Mouse (Mus musculus): ENCODE results near the gene Lrp6.

Gene Lrp6

DNA sequence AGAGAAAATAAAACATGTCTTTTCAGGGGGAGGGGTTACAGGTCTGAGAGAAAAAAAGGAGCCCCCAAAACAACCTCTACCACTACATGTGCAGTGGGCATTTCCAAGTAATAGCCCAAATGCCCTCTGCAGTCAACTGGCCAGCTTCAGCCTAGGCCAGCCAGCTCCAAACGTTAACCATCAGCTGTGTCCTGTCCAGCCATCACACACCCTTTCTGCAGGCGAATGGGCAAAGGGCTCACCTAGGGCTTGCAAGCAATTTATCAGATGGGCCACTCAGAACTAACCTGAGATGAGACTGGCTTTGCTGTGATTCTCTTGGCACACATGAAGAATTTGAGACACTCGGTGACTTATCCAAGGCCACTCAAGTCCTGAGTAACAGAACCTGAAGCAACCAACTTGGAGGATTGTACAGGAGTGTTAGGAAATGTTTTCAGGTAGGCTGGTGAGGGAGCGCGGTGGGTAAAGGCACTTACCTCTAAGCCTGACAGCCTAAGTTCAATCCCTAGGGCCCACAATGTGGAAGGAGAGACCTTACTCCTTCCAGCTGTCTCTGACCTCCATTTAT lies 1.3 kb upstream of the Lrp6 start:
- no peak for DNase-seq (ENCODE audit: low read depth)

DNA sequence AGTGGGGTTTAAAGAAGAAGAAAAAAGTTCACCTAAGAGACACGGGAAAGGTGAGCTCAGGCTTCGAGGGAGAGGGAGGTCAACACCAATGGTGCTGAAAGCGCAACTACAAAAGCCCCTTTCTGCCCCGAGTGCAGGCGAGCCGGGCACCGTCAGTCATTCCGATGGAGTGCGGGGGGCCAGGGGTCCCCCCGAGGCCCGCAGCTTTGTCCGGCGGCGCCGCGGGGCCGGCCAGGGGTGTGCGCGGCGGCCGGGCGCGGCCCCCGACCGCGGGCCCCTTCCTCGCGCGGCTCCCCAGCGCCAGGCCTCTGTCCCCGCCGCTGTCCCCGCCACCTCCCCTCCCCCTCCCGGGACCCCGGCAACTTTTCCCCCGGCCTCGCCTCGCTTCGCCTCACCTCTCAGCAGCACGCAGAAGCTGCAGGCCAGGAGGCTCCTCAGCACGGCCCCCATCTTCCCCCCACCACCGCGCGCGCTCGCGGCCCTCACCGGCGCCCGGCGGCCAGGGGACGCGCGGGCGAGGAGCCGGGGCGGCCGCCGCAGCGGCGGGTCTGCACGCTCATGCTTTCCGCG lies 432 bp downstream of the Lrp6 start:
- no peak for DNase-seq (ENCODE audit: low read depth)

DNA sequence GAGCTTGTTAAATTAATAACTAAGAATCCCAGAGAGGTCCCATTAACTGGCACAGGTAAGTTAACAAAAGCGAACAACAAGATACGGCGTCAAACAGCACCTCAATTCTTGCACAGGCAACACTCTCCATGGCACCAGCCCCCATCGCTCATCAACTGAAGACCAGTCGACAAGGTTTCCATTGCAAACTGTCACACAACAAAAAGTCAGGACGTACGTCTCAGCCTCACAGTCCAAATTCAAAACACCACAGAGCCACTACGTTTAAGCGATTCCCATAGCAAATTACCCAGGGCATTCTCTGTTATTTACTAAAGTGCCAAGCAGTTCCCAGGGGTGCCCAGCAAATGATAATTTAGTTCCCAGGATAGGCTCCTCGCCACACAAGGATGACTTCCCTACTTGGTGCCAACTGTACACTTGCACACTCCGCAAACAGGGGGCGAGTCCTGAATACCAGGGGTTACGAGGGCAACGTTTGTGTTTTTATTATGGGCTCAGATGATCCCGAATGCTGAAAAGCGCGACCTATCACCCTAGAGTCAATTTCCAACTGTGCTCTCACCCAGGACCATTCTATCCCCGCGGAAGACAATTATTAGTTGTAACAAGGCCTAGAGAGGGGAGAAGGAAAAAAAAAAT lies 1.0 kb downstream of the Lrp6 start:
- DNase-seq (ENCODE audit: low read depth) = peak; percentile 50

DNA sequence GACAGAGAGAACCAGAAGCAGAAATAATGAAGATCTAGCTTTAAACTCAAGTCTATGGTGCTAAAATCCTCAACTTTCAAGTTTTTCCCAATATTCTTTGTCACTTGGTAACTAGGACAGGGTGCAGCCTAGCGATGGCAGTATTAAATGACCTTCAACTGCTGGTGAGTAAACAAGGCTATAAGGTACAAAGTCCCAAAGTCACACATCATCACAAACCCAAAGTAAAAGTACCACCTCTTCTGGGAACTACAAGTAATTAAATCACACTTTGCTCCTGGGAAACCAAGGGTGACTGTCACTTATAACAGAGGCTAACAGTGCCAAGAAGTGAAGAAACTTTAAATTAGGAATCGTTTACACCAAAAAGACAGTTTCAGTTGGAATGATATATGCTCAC lies 2.2 kb downstream of the Lrp6 start:
- DNase-seq (ENCODE audit: low read depth) = no peak

DNA sequence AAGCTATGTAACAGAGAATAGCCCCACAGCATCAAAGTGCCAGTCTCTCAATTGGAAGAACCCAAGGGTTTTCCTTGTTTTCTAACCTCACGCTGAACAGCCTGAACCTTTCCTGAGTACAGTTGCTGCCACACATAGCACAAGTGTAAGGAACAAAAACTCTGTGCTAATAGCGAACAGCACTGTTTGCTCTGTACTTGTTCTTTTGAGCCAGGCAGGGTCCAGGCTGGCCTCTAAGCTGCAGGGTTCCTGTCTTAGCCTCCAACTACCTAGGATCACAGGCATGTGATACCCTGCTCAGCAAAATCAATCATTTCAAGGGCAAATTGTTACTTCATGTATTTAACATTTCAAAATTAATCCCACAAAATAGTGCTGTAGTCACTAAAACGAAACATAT lies 7.1 kb downstream of the Lrp6 start:
- DNase-seq (ENCODE audit: low read depth) = no peak

DNA sequence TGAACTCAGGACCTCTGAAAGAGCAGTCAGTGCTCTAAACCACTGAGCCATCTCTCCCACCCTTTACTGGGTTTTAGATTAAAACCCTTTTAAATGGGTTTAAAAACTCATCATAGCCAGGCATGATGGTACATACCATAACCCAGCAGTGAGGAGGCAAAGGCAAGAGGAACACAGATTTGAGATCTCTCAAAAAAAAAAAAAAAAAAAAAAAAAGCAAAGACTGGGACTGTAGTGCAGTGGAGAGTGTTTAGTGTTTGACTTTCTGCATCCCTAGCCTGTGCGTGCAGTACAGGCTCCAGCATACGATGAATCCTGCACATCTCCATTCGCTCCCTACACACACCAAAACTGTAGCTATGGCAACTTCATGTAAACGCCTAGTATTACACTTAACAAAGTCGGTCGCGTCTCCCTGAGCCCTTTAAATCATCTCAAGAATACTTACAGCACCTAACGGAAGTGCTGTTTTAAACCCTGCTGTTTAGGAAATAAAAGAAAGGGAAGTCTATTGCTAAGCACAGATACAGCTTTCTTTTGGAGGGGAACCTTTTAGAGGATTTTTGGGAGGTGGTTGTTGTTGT lies 8.1 kb downstream of the Lrp6 start:
- DNase-seq (ENCODE audit: low read depth) = peak; percentile 61

DNA sequence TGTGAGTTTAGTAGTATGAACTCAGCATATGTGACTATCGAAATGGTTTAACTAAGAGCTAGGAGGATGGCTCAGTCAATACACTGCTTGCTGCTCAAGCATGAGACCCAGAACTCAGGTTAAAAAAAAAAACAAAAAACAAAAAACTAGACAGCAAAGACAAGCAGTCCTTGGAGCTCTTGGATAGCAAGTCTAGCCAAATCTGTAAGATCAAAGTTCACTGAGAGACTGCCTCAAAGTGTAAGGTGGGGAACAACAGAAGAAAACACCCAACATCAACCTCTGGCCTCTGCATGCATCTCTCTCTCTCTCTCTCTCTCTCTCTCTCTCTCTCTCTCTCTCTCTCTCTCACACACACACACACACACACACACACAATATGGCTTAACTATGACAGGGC lies 9.7 kb downstream of the Lrp6 start:
- DNase-seq (ENCODE audit: low read depth) = no peak

DNA sequence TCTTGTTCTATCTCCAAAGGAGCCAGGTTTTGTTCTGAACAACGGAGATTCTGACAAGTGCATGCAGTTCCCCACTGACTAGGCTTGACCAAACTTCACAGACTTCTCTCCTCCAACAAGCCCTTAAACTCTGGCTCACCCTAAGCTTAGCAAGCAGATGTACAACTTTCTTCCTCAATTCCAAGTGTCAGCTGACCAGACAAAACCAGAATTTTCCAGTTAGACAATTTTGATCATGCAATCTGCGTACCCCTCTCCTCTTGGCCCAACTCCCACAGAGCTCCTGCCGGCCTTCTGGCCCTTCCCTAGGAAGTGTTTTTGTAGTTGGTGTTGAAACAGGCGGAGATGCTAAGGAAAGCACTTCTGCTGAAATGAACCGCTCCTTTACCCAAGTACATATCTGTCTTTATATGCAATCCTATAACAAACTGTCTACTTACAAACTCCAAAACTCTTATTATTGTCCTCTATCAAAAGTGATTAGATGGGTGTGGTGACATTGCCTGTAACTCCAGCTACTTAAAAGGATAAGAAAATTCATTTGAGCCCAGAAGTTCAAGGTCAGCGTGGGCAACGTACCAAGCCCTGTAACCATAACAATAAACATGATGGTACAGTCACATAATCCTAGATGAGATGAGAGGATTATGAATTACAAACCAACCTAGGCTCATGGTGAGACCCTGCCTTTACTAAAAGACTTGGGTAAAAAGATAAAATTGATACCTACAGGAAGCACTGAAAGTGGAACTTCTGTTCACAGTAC lies 10.4 kb downstream of the Lrp6 start:
- DNase-seq (ENCODE audit: low read depth) = no peak

DNA sequence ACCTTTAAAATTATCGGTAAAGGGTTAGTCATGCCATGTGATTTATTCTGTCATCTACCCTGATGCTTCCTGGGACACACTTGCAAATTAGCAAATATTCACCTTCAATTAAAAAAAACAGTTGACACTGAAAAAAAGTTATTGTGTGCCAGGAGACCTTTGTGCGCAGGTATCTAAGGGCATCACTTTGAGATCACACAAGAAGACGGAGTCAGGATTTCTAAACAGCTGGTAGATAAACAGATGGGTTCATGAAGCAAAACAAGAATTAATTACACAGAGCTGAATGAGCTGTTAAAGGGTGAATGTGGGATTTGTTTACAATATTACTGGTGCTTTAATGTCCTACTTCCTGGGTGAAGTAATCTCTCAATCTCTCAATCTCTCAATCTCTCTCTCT lies 11.6 kb downstream of the Lrp6 start:
- no peak for DNase-seq (ENCODE audit: low read depth)

DNA sequence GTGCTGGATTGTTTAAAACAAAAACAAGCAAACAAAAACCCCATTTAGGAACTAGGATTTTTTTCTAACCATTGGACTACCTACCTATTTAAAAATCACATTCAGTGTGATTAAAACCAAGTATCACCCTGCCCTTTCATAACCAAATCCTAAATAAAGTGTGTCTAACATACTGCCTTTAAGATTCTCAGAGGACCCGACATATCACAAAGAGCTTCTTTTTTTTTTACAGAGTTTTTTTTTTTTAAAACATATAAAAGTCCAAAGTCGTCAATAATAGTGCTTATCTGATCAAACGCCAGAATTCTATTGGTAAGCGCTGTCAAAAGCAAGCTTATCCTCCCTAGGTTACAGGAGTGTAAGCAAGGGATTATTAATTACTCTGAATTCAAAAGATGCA lies 12.5 kb downstream of the Lrp6 start:
- no peak for DNase-seq (ENCODE audit: low read depth)

DNA sequence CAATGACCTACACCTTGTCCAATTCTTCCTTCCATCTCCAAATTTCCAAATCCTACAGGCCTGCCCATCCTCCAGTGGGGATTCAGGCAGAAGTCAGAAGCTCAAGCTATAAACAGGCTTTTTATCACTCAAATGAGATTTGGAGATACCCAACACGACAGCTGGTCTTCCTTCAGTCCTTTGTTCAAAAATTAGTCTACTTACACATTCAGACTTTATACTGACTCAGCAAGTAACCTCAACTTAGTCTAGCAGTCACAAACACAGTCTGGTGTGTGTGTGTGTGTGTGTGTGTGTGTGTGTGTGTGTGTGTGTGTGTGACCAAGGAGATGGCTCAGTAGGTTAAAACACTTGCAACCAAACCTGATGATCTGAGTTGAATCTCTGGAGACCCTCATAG lies 15.8 kb downstream of the Lrp6 start:
- no peak for DNase-seq (ENCODE audit: low read depth)

DNA sequence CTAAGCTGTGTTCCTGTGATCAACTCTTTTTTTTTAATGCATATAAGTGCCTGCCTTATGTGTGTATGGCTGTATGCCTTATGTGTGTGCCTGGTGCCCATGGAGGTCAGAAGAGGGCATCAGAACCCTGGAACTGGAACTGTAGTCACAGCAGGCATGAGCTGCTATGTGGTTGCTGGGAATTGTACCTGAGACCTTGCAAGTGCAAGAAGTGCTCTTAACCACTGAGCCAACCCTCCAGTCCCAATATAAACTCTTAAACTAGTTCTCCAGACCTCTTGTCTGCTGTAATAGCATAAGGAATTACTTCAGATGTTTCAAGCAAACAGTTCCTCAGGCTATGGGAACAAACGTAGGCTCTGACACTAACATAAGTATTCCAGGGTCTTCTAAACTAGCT lies 16.4 kb downstream of the Lrp6 start:
- DNase-seq (ENCODE audit: low read depth) = no peak

DNA sequence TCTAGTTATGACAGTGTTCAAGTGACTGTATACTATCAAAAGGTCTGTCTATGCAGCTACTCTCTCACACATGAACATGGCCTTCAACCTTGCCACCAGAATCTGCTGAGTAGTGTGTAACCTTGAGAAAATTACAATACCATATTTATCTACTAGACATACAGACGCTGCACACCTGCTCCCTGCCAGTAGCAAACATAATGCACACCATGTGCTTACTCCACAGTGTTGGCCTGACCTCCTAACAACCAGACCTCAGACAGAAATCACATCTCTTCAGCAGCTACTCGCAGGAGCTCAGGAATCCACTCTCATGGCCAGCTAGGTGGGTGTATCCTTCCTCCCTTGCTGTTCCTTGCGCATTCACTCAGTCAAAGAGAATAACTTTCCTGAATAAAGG lies 21.9 kb downstream of the Lrp6 start:
- DNase-seq (ENCODE audit: low read depth) = no peak

DNA sequence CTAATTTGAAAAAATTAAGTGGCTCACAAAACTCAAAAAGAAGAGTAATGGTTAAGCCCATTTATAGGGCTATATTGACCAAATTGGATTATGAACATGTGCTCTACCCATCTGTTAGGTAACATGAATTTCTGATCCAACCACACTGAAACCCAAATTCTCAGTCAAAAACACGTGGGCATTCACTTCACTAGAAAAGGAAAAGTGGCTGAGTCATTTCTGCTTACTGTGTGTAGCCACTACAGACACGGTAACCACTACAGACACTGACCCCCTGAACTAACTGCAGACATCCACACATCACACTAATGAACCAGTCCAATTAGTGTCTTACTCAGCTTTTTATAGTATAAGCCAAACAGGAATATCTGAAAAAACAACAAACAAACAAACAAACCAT lies 22.7 kb downstream of the Lrp6 start:
- DNase-seq (ENCODE audit: low read depth) = no peak

DNA sequence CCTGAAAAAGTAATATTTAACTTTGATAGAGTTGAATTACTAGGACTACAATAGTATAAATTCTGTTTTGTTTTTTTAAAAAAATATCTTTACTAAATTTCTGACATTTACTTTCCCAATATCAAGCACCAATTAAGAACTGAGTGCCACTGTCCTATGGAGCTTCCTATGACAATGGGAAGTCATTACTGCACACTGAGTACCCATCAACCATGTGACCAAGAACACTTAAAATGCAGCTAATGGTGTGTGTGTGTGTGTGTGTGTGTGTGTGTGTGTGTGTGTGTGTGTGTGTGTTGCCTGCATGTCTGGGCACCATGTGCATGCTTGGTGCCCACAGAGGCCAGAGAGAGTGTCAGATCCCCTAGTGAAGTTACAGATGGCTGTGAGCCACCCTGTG lies 23.2 kb downstream of the Lrp6 start:
- no peak for DNase-seq (ENCODE audit: low read depth)

DNA sequence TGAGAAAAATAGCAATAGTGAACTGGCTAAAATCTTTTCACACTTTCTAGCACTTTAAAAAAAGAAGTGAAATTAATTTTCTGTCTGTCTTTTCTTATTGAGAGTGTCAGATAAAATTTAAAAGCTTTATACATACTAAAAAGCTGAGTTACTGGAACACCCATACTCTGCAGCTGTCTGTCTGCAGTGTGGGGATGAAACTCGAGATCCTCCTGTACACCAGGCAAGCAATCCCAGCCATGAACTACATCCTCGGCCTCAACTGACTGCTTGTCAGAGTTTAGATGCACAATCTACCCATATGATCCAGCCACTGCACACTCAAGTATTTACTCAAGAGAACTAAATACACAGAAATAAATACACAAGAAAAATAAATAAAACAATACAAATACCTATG lies 24.4 kb downstream of the Lrp6 start:
- no peak for DNase-seq (ENCODE audit: low read depth)

DNA sequence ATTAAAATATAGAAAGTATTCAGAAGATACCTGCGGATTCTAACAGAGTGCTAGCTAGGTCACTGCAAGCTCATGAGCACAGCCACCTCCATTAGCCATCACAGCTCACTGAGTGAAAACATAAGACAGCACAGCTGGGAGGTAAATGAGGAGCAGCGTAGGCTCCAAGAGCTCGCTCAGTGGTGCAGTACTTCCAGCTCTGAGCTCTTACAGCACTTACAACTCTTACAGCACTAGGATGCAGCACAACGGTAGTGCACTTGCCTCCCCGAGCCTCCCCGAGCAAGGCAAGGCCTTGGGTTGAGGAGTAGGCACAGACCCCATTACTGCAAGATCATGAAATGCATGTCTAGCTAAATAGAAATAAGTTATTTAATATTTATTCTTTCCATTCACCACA lies 26.6 kb downstream of the Lrp6 start:
- DNase-seq (ENCODE audit: low read depth) = no peak

DNA sequence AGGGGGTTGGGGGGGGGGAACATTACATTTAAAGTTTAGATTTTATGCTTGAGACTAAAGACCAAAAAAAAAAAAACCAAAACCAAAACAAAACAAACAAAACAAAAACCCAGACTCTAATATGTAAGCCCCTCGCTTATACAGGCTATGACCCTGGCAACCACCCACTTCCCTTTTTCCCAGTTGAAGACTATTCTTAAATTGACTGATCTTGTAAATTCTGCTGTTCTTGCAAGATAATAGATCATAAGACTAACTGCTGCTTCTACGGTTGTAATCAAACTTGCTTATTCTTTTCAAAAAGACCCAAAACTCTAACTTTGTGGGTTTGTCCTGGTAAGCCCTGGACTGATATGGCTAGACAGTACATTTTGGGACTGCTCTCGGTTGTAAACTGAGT lies 27.3 kb downstream of the Lrp6 start:
- no peak for DNase-seq (ENCODE audit: low read depth)

DNA sequence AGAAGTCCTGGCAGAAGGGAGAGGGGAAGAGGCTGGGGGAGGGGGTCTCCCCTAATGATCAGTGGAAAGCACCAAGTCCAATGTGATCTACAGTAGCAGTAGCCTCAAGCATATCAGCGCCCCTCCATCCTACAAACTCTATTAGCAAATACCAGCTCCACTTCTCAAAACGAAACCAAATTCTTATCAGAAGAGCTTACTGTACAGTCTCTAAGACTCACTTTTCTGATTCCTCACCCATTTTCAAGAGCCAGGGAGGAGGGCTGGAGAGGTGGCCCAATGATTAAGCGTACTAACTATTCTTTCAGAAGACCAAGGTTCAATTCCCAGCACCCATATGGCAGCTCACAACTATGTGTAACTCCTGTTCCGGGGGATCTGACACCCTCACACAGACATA lies 28.0 kb downstream of the Lrp6 start:
- no peak for DNase-seq (ENCODE audit: low read depth)

DNA sequence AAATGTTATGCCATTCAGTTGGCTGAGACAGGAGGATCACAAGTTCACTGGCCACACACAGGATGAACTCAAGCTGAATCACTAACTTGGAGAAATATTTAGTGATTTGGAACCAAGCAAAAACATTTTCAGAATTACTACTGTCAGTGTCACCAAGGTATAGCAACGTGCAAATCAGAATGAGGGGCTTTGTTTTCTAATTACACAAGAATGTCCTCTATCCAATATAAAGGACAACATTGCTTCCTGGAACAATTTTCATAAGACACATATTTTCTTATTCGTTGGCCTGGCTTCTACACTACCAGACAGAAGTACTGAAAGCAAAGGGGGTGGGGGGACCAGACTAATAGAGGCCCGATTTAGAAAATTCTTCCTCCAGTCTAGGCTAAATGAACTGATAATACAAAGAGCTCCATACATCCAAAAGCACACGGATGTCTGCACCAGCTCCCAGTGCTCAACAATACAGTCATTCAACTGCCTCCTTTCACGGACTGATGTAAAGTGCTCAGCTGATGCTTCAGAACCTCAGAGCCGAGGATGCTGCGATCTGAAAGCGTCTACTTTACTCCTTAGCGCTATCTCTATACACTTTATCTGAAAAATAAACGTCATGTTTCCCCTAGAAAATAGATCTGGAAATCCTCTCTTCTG lies 29.2 kb downstream of the Lrp6 start:
- DNase-seq (ENCODE audit: low read depth) = no peak

DNA sequence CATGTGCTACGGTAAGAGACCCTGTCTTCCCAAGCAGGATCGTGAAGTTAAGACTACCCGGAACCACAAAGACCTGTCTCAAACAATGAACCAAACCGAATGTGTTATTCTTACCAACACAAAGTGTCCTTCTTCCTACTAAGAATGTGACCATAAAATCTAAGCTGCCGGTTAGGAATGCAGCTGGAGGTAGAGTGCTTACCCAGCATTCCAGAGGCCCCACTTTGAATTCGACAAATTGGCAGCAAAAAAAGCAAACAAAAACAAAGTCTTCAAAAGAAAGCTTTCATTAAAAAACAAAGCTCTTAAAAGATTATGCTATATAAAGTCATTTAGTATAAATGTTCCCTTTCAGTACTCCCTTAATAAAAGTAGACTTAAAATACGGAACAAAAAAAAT lies 31.6 kb downstream of the Lrp6 start:
- DNase-seq (ENCODE audit: low read depth) = no peak

DNA sequence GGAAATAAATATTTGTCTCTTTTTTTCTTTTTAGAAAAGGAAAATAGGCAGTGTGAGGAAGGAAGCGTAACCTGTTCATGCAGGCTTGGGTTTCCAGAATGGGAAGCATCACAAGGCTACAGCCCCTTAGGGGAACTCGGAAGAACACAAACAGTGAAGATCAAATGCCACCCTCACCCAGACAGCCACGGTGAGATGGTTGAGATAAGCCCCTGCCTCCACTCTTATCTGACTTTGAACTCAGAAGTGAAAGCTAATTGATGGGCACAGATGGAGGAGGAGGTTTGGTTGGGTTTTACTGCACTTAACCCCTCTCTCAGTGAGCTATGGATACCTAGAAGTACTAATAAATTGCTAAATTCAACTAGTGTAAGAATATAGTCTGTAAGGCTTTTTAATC lies 33.7 kb downstream of the Lrp6 start:
- peak; percentile 56 for DNase-seq (ENCODE audit: low read depth)

DNA sequence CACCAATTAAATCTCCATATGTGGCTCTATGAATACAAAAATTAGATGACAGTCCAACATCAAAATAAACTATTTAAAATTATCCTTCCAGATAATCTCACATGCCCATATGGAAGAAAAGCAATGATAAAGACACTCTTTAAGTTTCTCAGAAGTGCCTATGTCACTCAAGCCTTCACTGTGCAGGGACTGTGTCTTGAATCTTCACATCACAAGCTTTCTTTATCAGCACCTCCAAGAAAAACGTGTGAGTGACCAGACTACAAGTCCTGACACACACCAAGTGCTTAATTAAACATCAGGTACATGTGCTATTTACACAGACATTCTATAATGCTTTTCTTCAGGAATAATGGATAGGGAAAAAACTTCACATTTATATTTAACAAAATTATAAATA lies 34.8 kb downstream of the Lrp6 start:
- DNase-seq (ENCODE audit: low read depth) = no peak

All from naive thymus-derived CD4-positive, alpha-beta T cell, adult 2 months (primary cell).